Mouse (Mus musculus) heart, adult 8-10 months (tissue): ENCODE results near the gene Elovl1. TPM values are rescaled to one million over a fixed set of nuclear protein-coding genes. Genes with fewer than 3 reads are reported as not detected.

Source experiments
- DNase-seq: peaks from one replicate; pipeline ENCODE4 v3.0.0; 2022; ENCODE audit warnings: low spot score
- total RNA-seq, 4 experiments: library from RNA; stranded (reverse); gene quantifications; 2 replicates each; pipeline ENCODE4 v1.2.4; 2022

The Elovl1 gene
- total RNA-seq, 4 experiments from 2014 or later = 14.8 to 17.7 (median 16.2) TPM

GRCm38 (mm10) chr4:118429215-118429895, 1.5 kb downstream of the Elovl1 start:
- no peak for DNase-seq

GRCm38 (mm10) chr4:118432332-118432731, 4.4 kb downstream of the Elovl1 start:
- DNase-seq = no peak

- DNase-seq = peak; percentile 93
Observed at GRCm38 (mm10) chr4:118436820-118437603, 9.1 kb downstream of the Elovl1 start, which contains the start of gene Cdc20. Gene Cdc20 (minus strand): TSS chr4:118437352.

- peak; percentile 60 for DNase-seq
Observed at GRCm38 (mm10) chr4:118437829-118438253, 9.9 kb downstream of the Elovl1 start.

GRCm38 (mm10) chr4:118445088-118445487, 17.2 kb downstream of the Elovl1 start:
- no peak for DNase-seq

GRCm38 (mm10) chr4:118445781-118446414, 18.0 kb downstream of the Elovl1 start:
- DNase-seq = peak; percentile 59

GRCm38 (mm10) chr4:118446415-118447153, 18.7 kb downstream of the Elovl1 start:
- DNase-seq = no peak

- no peak for DNase-seq
Observed at GRCm38 (mm10) chr4:118457345-118457975, 29.6 kb downstream of the Elovl1 start, which contains the start of gene Mpl. Gene Mpl (minus strand): TSS chr4:118457513.

- no peak for DNase-seq
Observed at GRCm38 (mm10) chr4:118464956-118465355, 37.1 kb downstream of the Elovl1 start.

- no peak for DNase-seq
Observed at GRCm38 (mm10) chr4:118465697-118466163, 37.8 kb downstream of the Elovl1 start.

- no peak for DNase-seq
Observed at GRCm38 (mm10) chr4:118471281-118471680, 43.4 kb downstream of the Elovl1 start.

GRCm38 (mm10) chr4:118472687-118473086, 44.8 kb downstream of the Elovl1 start:
- no peak for DNase-seq

GRCm38 (mm10) chr4:118476773-118477530, 49.1 kb downstream of the Elovl1 start:
- DNase-seq = no peak

Other genes with a start within 250 kb of the Elovl1 start
- gene Kdm4a, start 248.1 kb upstream of the Elovl1 start, total RNA-seq = 10 to 100 TPM; 23.7 to 24.5 (median 24.1) TPM
- 1 to 10 TPM; 3.6 to 6.8 (median 4.6) TPM for gene Ptprf, start 136.7 kb upstream of the Elovl1 start, total RNA-seq
- 10 to 100 TPM; 10.3 to 13.0 (median 11.7) TPM for gene Szt2, start 18.8 kb upstream of the Elovl1 start, total RNA-seq
- 10 to 100 TPM; 28.8 to 42.8 (median 36.2) TPM for gene Med8, start 18.8 kb upstream of the Elovl1 start, total RNA-seq
- gene Cdc20, start 9.3 kb downstream of the Elovl1 start, total RNA-seq = 1 to 10 TPM in 3 of 4 experiments, under 1 TPM in 1; 0.47 to 1.4 (median 1.0) TPM
- under 1 TPM; 0.41 to 0.97 (median 0.51) TPM for gene Mpl, start 29.4 kb downstream of the Elovl1 start, total RNA-seq
- gene Tie1, start 62.0 kb downstream of the Elovl1 start, total RNA-seq = 10 to 100 TPM; 50.0 to 57.6 (median 56.7) TPM
- gene 2610528J11Rik, start 98.9 kb downstream of the Elovl1 start, total RNA-seq = not detected
- gene Tmem125, start 116.0 kb downstream of the Elovl1 start, total RNA-seq = under 1 TPM in 2 of 4 experiments, not detected in 2; 0.12 to 0.23 TPM
- under 1 TPM in 1 of 4 experiments, not detected in 3; 0.06 TPM for gene Cfap57, start 192.7 kb downstream of the Elovl1 start, total RNA-seq
- 10 to 100 TPM; 26.6 to 42.0 (median 37.1) TPM for gene Ebna1bp2, start 192.7 kb downstream of the Elovl1 start, total RNA-seq
- not detected for gene Olfr62, start 230.9 kb downstream of the Elovl1 start, total RNA-seq